Mouse (Mus musculus): Measurements from ENCODE around the gene Hspa1l. TPM values are rescaled to one million over a fixed set of nuclear protein-coding genes. Genes with fewer than 3 reads are reported as not detected.
"Not testable (repeated sequence)": the region's sequence is repeated elsewhere in the genome, so short reads cannot be mapped to it uniquely, and the experiment has no call there.

Hspa1l gene
- under 1 TPM; 0.22 to 0.31 TPM for total RNA-seq (2021)

GRCm38 (mm10) chr17:34972069-34972749 lies at the start of gene Hspa1l, which contains the start of gene Hspa1a:
Hspa1l (plus strand) TSS chr17:34972703.
Hspa1a (minus strand) TSS chr17:34972156.
- peak; percentile 49 to 53 for DNase-seq (ENCODE audit: extremely low spot score in 1 of 2, low spot score in 1 of 2)

DNA sequence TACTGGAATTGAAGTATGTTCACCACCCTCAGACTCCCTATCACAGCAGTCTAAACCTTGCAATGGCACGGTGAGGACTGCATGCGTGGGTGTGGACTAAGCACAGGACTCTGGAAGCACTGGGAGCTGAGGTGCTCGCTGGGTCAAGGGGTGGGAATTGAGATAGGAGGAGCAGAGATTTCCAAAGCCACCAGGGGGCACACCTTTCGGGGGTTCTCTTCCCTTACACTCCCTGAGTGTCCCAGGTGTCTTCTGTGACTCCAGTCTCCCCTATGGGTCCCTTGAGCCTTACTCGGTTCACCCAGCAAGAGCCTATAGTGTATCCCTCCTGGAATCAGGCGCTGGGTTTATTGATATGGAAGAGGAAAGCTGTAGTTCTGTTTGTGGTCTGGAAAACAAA lies 49.6 kb upstream of the Hspa1l start:
- no peak for DNase-seq (ENCODE audit: extremely low spot score in 1 of 2, low spot score in 1 of 2)

GRCm38 (mm10) chr17:34924258-34924657 lies 48.2 kb upstream of the Hspa1l start:
- DNase-seq (ENCODE audit: extremely low spot score in 1 of 2, low spot score in 1 of 2): no peak

GRCm38 (mm10) chr17:34927306-34928019 lies 45.0 kb upstream of the Hspa1l start:
- DNase-seq (ENCODE audit: extremely low spot score in 1 of 2, low spot score in 1 of 2): no peak

DNA sequence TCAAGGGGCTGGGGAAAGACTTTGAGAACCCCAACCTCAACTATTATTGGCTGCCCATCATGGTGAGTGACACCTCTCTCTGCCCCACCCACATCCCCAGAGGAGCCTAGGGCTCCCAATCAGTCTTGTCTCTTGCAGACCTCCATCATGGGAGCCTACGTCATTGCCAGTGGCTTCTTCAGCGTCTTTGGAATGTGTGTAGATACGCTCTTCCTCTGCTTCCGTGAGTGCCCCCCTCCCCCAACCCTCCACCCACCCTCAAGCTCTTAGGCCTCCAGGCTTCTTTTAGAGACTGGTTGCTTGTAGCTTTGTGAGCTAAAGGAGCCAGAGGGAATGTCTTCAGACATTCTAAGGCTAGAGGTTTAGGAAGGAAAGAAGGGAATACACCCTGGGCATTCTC lies 43.7 kb upstream of the Hspa1l start:
- no peak for DNase-seq (ENCODE audit: extremely low spot score in 1 of 2, low spot score in 1 of 2)

- DNase-seq (ENCODE audit: extremely low spot score in 1 of 2, low spot score in 1 of 2): peak; percentile 90 to 95
Measured at GRCm38 (mm10) chr17:34931061-34931734, 41.3 kb upstream of the Hspa1l start, which contains the start of gene Neu1. Neu1 (plus strand) TSS chr17:34931253.

- no peak for DNase-seq (ENCODE audit: extremely low spot score in 1 of 2, low spot score in 1 of 2)
Measured at GRCm38 (mm10) chr17:34931735-34932098, 40.8 kb upstream of the Hspa1l start.

- DNase-seq (ENCODE audit: extremely low spot score in 1 of 2, low spot score in 1 of 2): no peak
Measured at GRCm38 (mm10) chr17:34932287-34932686, 40.2 kb upstream of the Hspa1l start.

DNA sequence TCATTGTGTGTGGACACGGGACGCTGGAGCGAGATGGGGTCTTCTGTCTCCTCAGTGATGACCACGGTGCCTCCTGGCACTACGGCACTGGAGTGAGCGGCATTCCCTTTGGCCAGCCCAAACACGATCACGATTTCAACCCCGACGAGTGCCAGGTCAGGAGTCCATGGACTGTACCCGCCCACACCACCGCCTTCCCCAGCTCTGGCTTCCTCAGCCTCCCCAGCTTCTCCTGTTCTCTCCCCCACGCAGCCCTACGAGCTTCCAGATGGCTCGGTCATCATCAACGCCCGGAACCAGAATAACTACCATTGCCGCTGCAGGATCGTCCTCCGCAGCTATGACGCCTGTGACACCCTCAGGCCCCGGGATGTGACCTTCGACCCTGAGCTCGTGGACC lies 38.5 kb upstream of the Hspa1l start:
- DNase-seq (ENCODE audit: extremely low spot score in 1 of 2, low spot score in 1 of 2): no peak

DNA sequence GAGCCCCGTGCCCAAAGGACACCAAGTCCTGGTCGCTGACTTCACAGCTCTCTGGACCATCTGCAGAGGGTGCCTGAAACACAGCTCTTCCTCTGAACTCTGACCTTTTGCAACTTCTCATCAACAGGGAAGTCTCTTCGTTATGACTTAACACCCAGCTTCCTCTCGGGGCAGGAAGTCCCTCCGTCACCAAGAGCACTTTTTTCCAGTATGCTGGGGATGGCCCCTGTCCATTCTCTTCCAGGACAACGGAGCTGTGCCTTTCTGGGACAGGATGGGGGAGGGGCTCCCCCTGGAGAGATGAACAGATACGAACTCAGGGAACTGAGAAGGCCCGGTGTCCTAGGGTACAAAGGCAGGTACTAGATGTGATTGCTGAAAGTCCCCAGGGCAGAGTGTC lies 37.7 kb upstream of the Hspa1l start:
- DNase-seq (ENCODE audit: extremely low spot score in 1 of 2, low spot score in 1 of 2): no peak

GRCm38 (mm10) chr17:34937960-34938505 lies 34.5 kb upstream of the Hspa1l start:
- DNase-seq (ENCODE audit: extremely low spot score in 1 of 2, low spot score in 1 of 2): no peak

DNA sequence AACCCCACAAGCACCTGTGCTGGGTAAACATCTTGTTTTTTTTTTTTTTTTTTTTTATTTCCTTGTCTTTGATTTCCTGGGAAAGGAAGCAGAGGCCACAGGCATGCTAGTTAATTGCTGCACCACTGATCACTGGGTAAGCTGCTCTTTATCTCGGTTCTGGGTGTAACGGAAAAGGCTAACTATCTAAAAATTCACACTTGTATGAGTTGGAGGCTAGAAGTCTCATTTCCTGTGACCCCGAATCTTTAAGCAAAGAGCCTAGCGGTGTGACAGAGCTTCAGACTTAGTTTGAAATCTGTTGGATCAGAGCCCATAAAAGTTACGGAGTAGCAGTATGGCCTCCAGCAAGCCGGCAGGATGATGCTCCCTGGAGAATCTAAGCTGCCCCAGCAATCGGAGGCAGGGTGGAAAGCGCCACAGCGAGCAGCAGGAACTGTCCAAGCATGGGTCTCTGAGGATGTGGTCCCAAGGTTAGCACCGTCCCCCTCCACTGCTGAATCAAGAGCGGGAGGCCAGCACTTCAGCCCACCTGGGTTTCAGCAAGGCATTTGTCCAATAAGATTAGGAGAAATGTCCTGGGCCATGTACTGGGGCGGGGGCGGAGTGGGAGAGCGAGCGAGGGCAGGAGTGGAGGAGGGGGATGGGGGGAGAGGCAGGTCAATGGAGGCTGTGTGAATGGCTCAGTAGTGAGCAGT lies 31.0 kb upstream of the Hspa1l start:
- DNase-seq (ENCODE audit: extremely low spot score in 1 of 2, low spot score in 1 of 2): no peak

DNA sequence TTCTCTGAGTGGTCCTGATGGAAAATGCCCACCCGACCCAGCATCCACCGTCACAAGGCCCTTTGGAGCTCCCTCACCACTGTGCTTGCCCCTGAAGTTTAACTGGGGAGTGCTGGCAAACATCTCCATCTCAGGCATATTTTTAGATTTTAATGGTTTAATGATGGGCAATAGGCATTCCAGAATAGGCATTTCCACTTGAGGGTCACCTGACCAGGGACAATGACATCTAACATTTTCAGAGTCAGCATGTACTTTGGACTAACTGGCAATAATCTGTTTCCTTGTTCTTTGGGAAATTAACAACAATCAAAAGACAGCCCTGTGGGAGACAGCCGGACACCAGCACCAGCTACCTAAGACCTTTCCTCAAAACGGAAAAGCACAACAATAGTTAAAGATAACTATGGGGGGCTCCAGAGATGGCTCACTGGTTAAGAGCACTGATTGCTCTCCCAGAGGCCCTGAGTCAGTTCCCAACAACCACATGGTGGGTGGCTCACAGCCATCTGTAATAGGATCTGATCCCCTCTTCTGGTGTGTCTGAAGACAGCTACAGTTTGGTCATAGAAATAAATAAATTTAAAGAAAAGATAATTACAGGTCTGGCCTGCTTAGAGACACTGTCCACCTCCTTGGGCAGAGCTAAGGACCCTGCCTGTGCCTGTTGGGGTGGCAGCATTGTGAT lies 29.2 kb upstream of the Hspa1l start:
- DNase-seq (ENCODE audit: extremely low spot score in 1 of 2, low spot score in 1 of 2): no peak

DNA sequence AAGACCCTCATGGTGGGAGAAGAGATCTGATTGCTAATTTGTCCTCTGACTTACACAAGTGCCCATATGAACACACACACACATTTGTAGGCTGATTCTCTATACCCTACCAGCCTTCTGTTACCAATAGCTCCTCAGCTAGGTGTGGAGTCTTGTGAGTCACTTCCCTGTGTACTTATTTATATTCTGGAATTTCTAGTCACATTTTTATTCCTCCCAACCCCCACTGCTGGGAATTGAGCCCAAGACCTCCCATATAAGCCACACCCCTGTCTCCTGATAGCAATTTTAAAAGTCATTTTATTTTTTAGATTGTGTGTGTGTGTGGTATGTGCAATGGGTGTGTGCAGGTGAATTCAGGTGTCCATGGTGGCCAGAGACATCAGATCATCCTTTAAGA lies 28.1 kb upstream of the Hspa1l start:
- no peak for DNase-seq (ENCODE audit: extremely low spot score in 1 of 2, low spot score in 1 of 2)

DNA sequence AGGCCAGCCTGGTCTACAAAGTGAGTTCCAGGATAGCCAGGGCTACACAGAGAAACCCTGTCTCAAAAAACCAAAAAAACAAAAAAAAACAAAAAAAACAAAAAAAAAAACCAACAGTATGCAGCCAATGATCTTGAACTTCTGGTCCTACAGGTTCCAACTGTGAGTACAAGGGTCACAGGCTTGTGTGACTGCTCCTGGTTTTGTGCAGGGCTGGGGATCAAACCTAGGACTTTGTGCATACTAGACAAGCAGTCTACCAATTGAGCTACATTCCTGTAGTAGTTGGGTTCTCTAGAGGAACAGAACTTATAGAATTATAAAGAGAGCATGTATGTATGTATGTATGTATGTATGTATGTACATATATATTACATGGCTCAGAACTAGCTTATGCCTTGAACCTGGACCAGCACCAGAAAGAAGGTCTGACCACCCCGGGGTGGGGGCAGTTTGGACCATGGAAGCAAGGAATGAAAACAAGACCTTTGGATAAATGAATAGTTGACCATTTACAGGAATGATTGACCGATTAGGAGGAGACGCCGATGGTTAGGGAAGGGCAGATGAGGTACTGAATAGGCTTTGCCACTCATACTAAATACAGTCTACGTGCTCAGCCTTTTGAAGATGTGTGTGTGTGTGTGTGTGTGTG lies 25.9 kb upstream of the Hspa1l start:
- DNase-seq (ENCODE audit: extremely low spot score in 1 of 2, low spot score in 1 of 2): no peak

- no peak for DNase-seq (ENCODE audit: extremely low spot score in 1 of 2, low spot score in 1 of 2)
Measured at GRCm38 (mm10) chr17:34947606-34948005, 24.9 kb upstream of the Hspa1l start.

- not testable (repeated sequence) for DNase-seq (ENCODE audit: extremely low spot score in 1 of 2, low spot score in 1 of 2)
Measured at GRCm38 (mm10) chr17:34948721-34949552, 23.6 kb upstream of the Hspa1l start.

GRCm38 (mm10) chr17:34949553-34949969 lies 22.9 kb upstream of the Hspa1l start:
- DNase-seq (ENCODE audit: extremely low spot score in 1 of 2, low spot score in 1 of 2): no peak
